Mouse (Mus musculus) MEL (cell line): Measurements from ENCODE around the gene Zbtb46. TPM values are rescaled to one million over a fixed set of nuclear protein-coding genes. Genes with fewer than 3 reads are reported as not detected.

Experiments
- DNase-seq: peaks from one replicate; pipeline ENCODE4 v3.0.0; 2011; ENCODE audit warnings: low read depth, low spot score
- H3K27ac ChIP-seq: 2 replicates; pipeline ENCODE4 v1.5.1; 2012; ENCODE audit warnings: low read depth, mild to moderate bottlenecking, control low read depth, low read length, moderate library complexity; ENCODE audit not compliant: control insufficient read depth
- H3K27me3 ChIP-seq, 2 experiments: fragments of 150-350 bp in 1 of 2; sonication (generic) in 1 of 2; 2 replicates each; pipeline ENCODE4 v1.6.1; 2012; ENCODE audit warnings: low read length in 2 of 2, mild to moderate bottlenecking in 2 of 2, improper control_type of control experiment in 1 of 2, moderate library complexity in 1 of 2; ENCODE audit not compliant: insufficient read depth in 2 of 2, control insufficient read depth in 1 of 2
- H3K36me3 ChIP-seq, 2 experiments: 2 replicates each; pipeline ENCODE4 v1.6.1; 2012 to 2014; ENCODE audit warnings: low read length in 2 of 2, improper control_type of control experiment in 1 of 2, inconsistent platforms in 1 of 2, mild to moderate bottlenecking in 1 of 2; ENCODE audit not compliant: insufficient read depth in 2 of 2, control insufficient read depth in 1 of 2
- H3K4me1 ChIP-seq, 2 experiments: fragments of 150-350 bp in 1 of 2; sonication (generic) in 1 of 2; 2 replicates each; pipeline ENCODE4 v1.6.1; 2012; ENCODE audit warnings: low read length in 2 of 2, improper control_type of control experiment in 1 of 2, mild to moderate bottlenecking in 1 of 2; ENCODE audit not compliant: insufficient read depth in 2 of 2, control insufficient read depth in 1 of 2
- H3K4me3 ChIP-seq, 2 experiments: fragments of 150-350 bp in 1 of 2; sonication (generic) in 1 of 2; 2 replicates each; pipeline ENCODE4 v1.5.1; 2012; ENCODE audit warnings: low read depth in 2 of 2, low read length in 2 of 2, mild to moderate bottlenecking in 2 of 2, moderate library complexity in 2 of 2, control low read depth in 1 of 2, improper control_type of control experiment in 1 of 2; ENCODE audit not compliant: control insufficient read depth in 1 of 2, insufficient read depth in 1 of 2
- H3K79me2 ChIP-seq: 2 replicates; pipeline ENCODE4 v1.6.1; 2012; ENCODE audit warnings: mild to moderate bottlenecking, low read length, moderate library complexity; ENCODE audit not compliant: control insufficient read depth, poor library complexity, insufficient read depth
- H3K9ac ChIP-seq: 2 replicates; pipeline ENCODE4 v1.6.1; 2012; ENCODE audit warnings: low read depth, mild to moderate bottlenecking, control low read depth, low read length, moderate library complexity; ENCODE audit not compliant: control insufficient read depth, poor library complexity, severe bottlenecking
- H3K9me3 ChIP-seq: fragments of 150-350 bp; sonication (generic); replicated peaks from 2 replicates; pipeline ENCODE4 v1.6.1; 2012; ENCODE audit warnings: mild to moderate bottlenecking, low read length, improper control_type of control experiment, moderate library complexity; ENCODE audit not compliant: insufficient read depth
- BHLHE40 ChIP-seq: IDR thresholded peaks from 2 replicates; pipeline ENCODE4 v1.6.1; 2012; ENCODE audit warnings: low read depth, mild to moderate bottlenecking, inconsistent platforms, low read length, improper control_type of control experiment, borderline replicate concordance
- CHD1 ChIP-seq: IDR thresholded peaks from 2 replicates; pipeline ENCODE4 v1.6.1; 2012; ENCODE audit warnings: low read depth, mild to moderate bottlenecking, inconsistent platforms, low read length, improper control_type of control experiment
- CTCF ChIP-seq, 3 experiments: IDR thresholded peaks in 2 of 3; conservative IDR thresholded peaks in 1 of 3; 2 replicates each; pipeline ENCODE4 v1.5.1; 2011 to 2012; ENCODE audit warnings: low read length in 3 of 3, low read depth in 2 of 3, mild to moderate bottlenecking in 2 of 3, improper control_type of control experiment in 1 of 3, inconsistent platforms in 1 of 3, mixed read lengths in 1 of 3, moderate library complexity in 1 of 3; ENCODE audit not compliant: control insufficient read depth in 1 of 3, insufficient read depth in 1 of 3, poor library complexity in 1 of 3, severe bottlenecking in 1 of 3
- EP300 ChIP-seq, 2 experiments: IDR thresholded peaks; 2 replicates each; pipeline ENCODE4 v1.6.1; 2011; ENCODE audit warnings: improper control_type of control experiment in 2 of 2, low read length in 2 of 2, low read depth in 1 of 2, mild to moderate bottlenecking in 1 of 2
- ETS1 ChIP-seq: IDR thresholded peaks from 2 replicates; pipeline ENCODE4 v1.6.1; 2012; ENCODE audit warnings: low read depth, mild to moderate bottlenecking, inconsistent platforms, low read length, improper control_type of control experiment, moderate library complexity
- GABPA ChIP-seq: IDR thresholded peaks from 2 replicates; pipeline ENCODE4 v1.6.1; 2012; ENCODE audit warnings: low read depth, mild to moderate bottlenecking, inconsistent platforms, low read length, improper control_type of control experiment, moderate library complexity
- HCFC1 ChIP-seq: IDR thresholded peaks from 2 replicates; pipeline ENCODE4 v1.6.1; 2012; ENCODE audit warnings: low read depth, mild to moderate bottlenecking, inconsistent platforms, low read length, improper control_type of control experiment, moderate library complexity
- KAT2A ChIP-seq: conservative IDR thresholded peaks from 2 replicates; pipeline ENCODE4 v1.6.1; 2012; ENCODE audit warnings: low read depth, low read length, improper control_type of control experiment, inconsistent platforms
- MAX ChIP-seq: IDR thresholded peaks from 2 replicates; pipeline ENCODE4 v1.6.1; 2011; ENCODE audit warnings: low read length, improper control_type of control experiment
- MEF2A ChIP-seq: IDR thresholded peaks from 2 replicates; pipeline ENCODE4 v1.6.1; 2014; ENCODE audit warnings: low read depth, mild to moderate bottlenecking, inconsistent platforms, low read length, improper control_type of control experiment; ENCODE audit not compliant: poor library complexity, insufficient replicate concordance, severe bottlenecking; ENCODE audit errors: extremely low read depth
- MXI1 ChIP-seq: IDR thresholded peaks from 2 replicates; pipeline ENCODE4 v1.6.1; 2011; ENCODE audit warnings: mild to moderate bottlenecking, low read depth, low read length, improper control_type of control experiment
- MYC ChIP-seq: IDR thresholded peaks from 2 replicates; pipeline ENCODE4 v1.6.1; 2011; ENCODE audit warnings: low read depth, mild to moderate bottlenecking, low read length, improper control_type of control experiment, moderate library complexity
- NELFE ChIP-seq: IDR thresholded peaks from 2 replicates; pipeline ENCODE4 v1.6.1; 2011; ENCODE audit warnings: low read depth, low read length, improper control_type of control experiment
- POLR2AphosphoS2 ChIP-seq: IDR thresholded peaks from 2 replicates; pipeline ENCODE4 v1.6.1; 2011; ENCODE audit warnings: low read length, improper control_type of control experiment
- POLR2AphosphoS5 ChIP-seq: IDR thresholded peaks from 2 replicates; pipeline ENCODE4 v1.6.1; 2012; ENCODE audit warnings: low read depth, borderline replicate concordance, mild to moderate bottlenecking, inconsistent platforms, low read length, moderate library complexity, mixed read lengths
- RAD21 ChIP-seq: IDR thresholded peaks from 2 replicates; pipeline ENCODE4 v1.6.1; 2011; ENCODE audit warnings: mild to moderate bottlenecking, low read depth, low read length, improper control_type of control experiment
- RCOR1 ChIP-seq: IDR thresholded peaks from 2 replicates; pipeline ENCODE4 v1.6.1; 2012; ENCODE audit warnings: low read depth, mild to moderate bottlenecking, inconsistent platforms, low read length, improper control_type of control experiment
- SIN3A ChIP-seq: IDR thresholded peaks from 2 replicates; pipeline ENCODE4 v1.6.1; 2012; ENCODE audit warnings: low read length, improper control_type of control experiment, inconsistent platforms
- SMC3 ChIP-seq: IDR thresholded peaks from 2 replicates; pipeline ENCODE4 v1.6.1; 2011; ENCODE audit warnings: low read depth, low read length, improper control_type of control experiment
- TAL1 ChIP-seq: IDR thresholded peaks from 2 replicates; pipeline ENCODE4 v1.6.1; 2012; ENCODE audit warnings: mild to moderate bottlenecking, inconsistent platforms, low read length, moderate library complexity, mixed read lengths
- TBP ChIP-seq: IDR thresholded peaks from 2 replicates; pipeline ENCODE4 v1.8.0; 2011; ENCODE audit warnings: low read depth, low read length, improper control_type of control experiment
- TCF12 ChIP-seq: IDR thresholded peaks from 2 replicates; pipeline ENCODE4 v1.6.1; 2014; ENCODE audit warnings: low read depth, mild to moderate bottlenecking, inconsistent platforms, low read length, improper control_type of control experiment, moderate library complexity
- USF1 ChIP-seq: IDR thresholded peaks from 2 replicates; pipeline ENCODE4 v1.6.1; 2014; ENCODE audit warnings: low read depth, mild to moderate bottlenecking, inconsistent platforms, low read length, improper control_type of control experiment, moderate library complexity
- ZC3H11A ChIP-seq: IDR thresholded peaks from 2 replicates; pipeline ENCODE4 v1.6.1; 2012; ENCODE audit warnings: low read depth, mild to moderate bottlenecking, inconsistent platforms, low read length, improper control_type of control experiment
- ZMIZ1 ChIP-seq: IDR thresholded peaks from 2 replicates; pipeline ENCODE4 v1.6.1; 2012; ENCODE audit warnings: low read depth, mild to moderate bottlenecking, inconsistent platforms, low read length, improper control_type of control experiment, moderate library complexity
- polyA plus RNA-seq, 2 experiments: library from polyadenylated mRNA; stranded (reverse) in 1 of 2; unstranded in 1 of 2; fragments of >175 nt in 1 of 2; fragments of >200 nt in 1 of 2; gene quantifications; 2 replicates each; pipeline versions ENCODE4 v1.2.1 to v1.2.4; 2012; ENCODE audit warnings: low replicate concordance in 2 of 2, low read depth in 1 of 2; ENCODE audit not compliant: insufficient read length in 2 of 2, insufficient read depth in 1 of 2, missing spikeins in 1 of 2
- total RNA-seq: library from RNA; depleted of rRNA; stranded (reverse); fragments of 300-350 nt; gene quantifications from 2 replicates; pipeline ENCODE4 v1.2.3, GENCODE M21; 2012

Zbtb46 gene
- total and polyA plus RNA-seq, 3 experiments = 0.23 to 0.64 TPM; not detected in 1

DNA sequence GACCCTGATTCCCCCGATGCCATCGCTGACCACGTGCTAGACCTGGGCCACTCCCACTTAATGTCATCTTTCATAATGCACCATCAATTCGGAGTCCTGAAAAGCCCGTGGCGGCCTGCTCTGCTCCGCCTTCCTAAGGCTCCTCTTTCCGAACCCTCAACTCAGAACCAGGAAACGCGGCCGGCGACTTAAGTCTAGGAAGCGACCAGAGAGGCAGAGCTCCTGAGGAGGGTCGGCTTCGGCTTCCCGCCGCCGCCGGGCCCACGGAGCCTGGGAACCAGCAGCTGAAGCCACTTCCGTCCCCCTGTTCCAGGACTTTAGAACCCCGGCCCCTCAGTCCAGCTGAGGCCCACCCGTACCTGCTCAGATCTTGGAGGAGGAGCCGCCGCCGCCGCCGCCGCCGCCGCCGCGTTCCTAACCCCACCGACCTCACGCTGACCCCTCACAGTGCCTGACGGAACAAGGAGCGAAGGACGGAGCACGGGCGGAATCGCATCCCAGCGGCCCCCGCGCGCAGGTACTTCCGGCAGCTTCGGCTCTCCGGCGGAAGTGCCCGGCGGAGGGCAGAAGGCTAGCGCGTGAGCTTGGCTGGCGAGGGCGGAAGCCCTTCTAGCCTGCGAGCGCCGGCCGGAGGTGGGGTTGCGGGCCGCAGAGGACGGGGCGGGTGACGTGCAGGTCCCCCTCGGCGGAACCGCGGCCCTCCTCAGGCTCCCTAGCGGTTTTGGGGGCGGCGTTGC lies 94.2 kb downstream of the Zbtb46 start, which contains the start of the genes Zgpat and Arfrp1 (continued):
- TF ChIP-seq SIN3A = peak; percentile 87
- peak; percentile 37; the same call in 1 of the 2 replicates for TF ChIP-seq TCF12
- no peak for TF ChIP-seq MEF2A
- TF ChIP-seq KAT2A = no peak; the same call in 1 of the 2 replicates
- TF ChIP-seq TAL1 = no peak
- TF ChIP-seq RAD21 = no peak
- peak; percentile 72 for TF ChIP-seq NELFE
- TF ChIP-seq ZMIZ1 = no peak
- TF ChIP-seq HCFC1 = peak; percentile 90
- no peak for TF ChIP-seq POLR2AphosphoS5
- TF ChIP-seq, all 39 proteins: peak for 13

DNA sequence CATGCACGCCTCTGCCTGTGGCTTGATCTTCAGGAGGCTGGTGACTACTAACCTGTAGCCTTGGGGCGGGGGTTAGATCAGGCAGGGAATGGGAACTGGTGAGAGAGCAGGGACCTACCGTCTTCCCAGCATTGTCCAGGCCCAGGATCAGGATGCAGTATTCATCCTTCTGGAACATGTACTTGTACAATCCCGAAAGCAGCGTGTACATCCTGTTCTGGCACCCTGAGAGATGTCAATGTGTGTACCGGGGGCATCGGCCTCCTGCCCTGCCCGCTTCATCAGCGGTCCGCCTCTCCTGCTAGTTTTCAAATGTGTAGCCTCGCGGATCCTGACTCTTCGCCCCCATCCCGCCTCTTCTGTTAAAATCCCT lies 94.8 kb downstream of the Zbtb46 start:
- DNase-seq = no peak
- TF ChIP-seq CHD1 (no peak), TBP (no peak), CTCF (IDR thresholded peaks at IDR 0.05 in 2 of 3, conservative IDR thresholded peaks at IDR 0.05 in 1 of 3; ENCODE audit: control insufficient read depth in 1 of 3, insufficient read depth in 1 of 3, low read depth in 2 of 3, low read length in 3 of 3, poor library complexity in 1 of 3, severe bottlenecking in 1 of 3) (no peak), POLR2AphosphoS2 (no peak), ETS1 (no peak), MXI1 (no peak), ZC3H11A (no peak), NELFE (no peak), GABPA (no peak), TCF12 (no peak), SIN3A (no peak), EP300 (IDR thresholded peaks at IDR 0.05; ENCODE audit: low read depth in 1 of 2, low read length in 2 of 2) (no peak), MAX (no peak), RCOR1 (no peak), MYC (no peak; the same call in 1 of the 2 replicates), POLR2AphosphoS5 (no peak), SMC3 (no peak), USF1 (no peak), HCFC1 (no peak), BHLHE40 (no peak)
- no peaks in the 10 kb centered on the region for H3K27me3 ChIP-seq
- H3K4me1 ChIP-seq = peaks cover 5 to 13% of the 10 kb centered on the region in 2 experiments
- H3K9ac ChIP-seq = peak overlapping the region; percentile 98
- H3K9me3 ChIP-seq = no peaks in the 10 kb centered on the region
- H3K4me3 ChIP-seq = peak overlapping the region; percentile 88 to 98
- H3K36me3 ChIP-seq = peaks cover 15 to 20% of the 10 kb centered on the region in 2 experiments
- peak overlapping the region; percentile 63 for H3K27ac ChIP-seq
- peaks cover 50% of the 10 kb centered on the region for H3K79me2 ChIP-seq
